Mouse (Mus musculus) heart, embryonic 11.5 days (tissue): ENCODE measurements around the gene Kif20b. TPM values are rescaled to one million over a fixed set of nuclear protein-coding genes. Genes with fewer than 3 reads are reported as not detected.

Experiments
- ATAC-seq: fragments of 200-750 bp; cut with Nextera tagmentation; replicated peaks from 2 replicates; pipeline ENCODE4 v1.8.0; 2017; ENCODE audit warnings: moderate library complexity; ENCODE audit not compliant: insufficient number of reproducible peaks, low FRiP score, low TSS enrichment
- H3K27ac ChIP-seq: fragments of 300-500 bp; sonication (generic); 2 replicates; pipeline ENCODE4 v1.5.1; 2014; ENCODE audit warnings: mild to moderate bottlenecking, low read depth, low read length
- H3K27me3 ChIP-seq: fragments of 300-500 bp; sonication (generic); 2 replicates; pipeline ENCODE4 v1.6.1; 2014; ENCODE audit warnings: mild to moderate bottlenecking, low read length, mixed read lengths; ENCODE audit not compliant: control insufficient read depth, insufficient read depth
- H3K36me3 ChIP-seq: fragments of 300-500 bp; sonication (generic); 2 replicates; pipeline ENCODE4 v1.6.1; 2014; ENCODE audit warnings: mild to moderate bottlenecking, low read length, moderate library complexity, mixed read lengths; ENCODE audit not compliant: control insufficient read depth, insufficient read depth
- H3K4me1 ChIP-seq: fragments of 300-500 bp; sonication (generic); 2 replicates; pipeline ENCODE4 v1.6.1; 2014; ENCODE audit warnings: low read length; ENCODE audit not compliant: control insufficient read depth, insufficient read depth
- H3K4me2 ChIP-seq: fragments of 300-500 bp; sonication (generic); 2 replicates; pipeline ENCODE4 v1.6.1; 2014; ENCODE audit warnings: mild to moderate bottlenecking, moderate library complexity
- H3K4me3 ChIP-seq: fragments of 300-500 bp; sonication (generic); 2 replicates; pipeline ENCODE4 v1.5.1; 2014; ENCODE audit warnings: low read depth, low read length
- H3K9ac ChIP-seq: fragments of 300-500 bp; sonication (generic); 2 replicates; pipeline ENCODE4 v1.6.1; 2014; ENCODE audit warnings: mild to moderate bottlenecking, low read depth, low read length, moderate library complexity
- H3K9me3 ChIP-seq: fragments of 300-500 bp; sonication (generic); replicated peaks from 2 replicates; pipeline ENCODE4 v1.6.1; 2016; ENCODE audit warnings: low read length; ENCODE audit not compliant: control insufficient read depth
- WGBS: fragments of 180-500 bp; shearing (Covaris S2); extraction: QIAGEN DNeasy Blood & Tissue Kit; methylation state at CpG from one replicate; pipeline ENCODE4 v1.1.7; 2014; ENCODE audit not compliant: insufficient replicate concordance; 5-methylcytosine and 5-hydroxymethylcytosine counted together
- microRNA counts: library from miRNA; unstranded; fragments of <30 nt; microRNA quantifications from one replicate; lab custom pipeline; 2015
- microRNA-seq: library from miRNA; unstranded; fragments of <30 nt; microRNA quantifications from one replicate; pipeline ENCODE4, GENCODE M21; 2016; ENCODE audit warnings: borderline number of aligned reads
- polyA plus RNA-seq: library from polyadenylated mRNA; unstranded; fragments of >200 nt; fragmentation: Nextera tagmentation; extraction: Ambion mirVana; gene quantifications from 2 replicates; pipeline ENCODE4 v1.2.1, GENCODE M21; 2014

Kif20b gene
- polyA plus RNA-seq, 1 experiment from 2014 or later: 47.3 TPM

GRCm38 (mm10) chr19:35018209-35018581 lies 96.0 kb downstream of the Kif20b start:
- H3K9ac ChIP-seq: no peak overlapping the region
- ATAC-seq: no peak
- no peak overlapping the region for H3K4me3 ChIP-seq
- H3K27ac ChIP-seq: no peak overlapping the region
- H3K36me3 ChIP-seq: no peaks in the 10 kb centered on the region
- no peaks in the 10 kb centered on the region for H3K9me3 ChIP-seq
- WGBS: 65% methylated on average over 4 of the region's 4 CpGs
- H3K4me1 ChIP-seq: no peaks in the 10 kb centered on the region
- H3K27me3 ChIP-seq: no peaks in the 10 kb centered on the region
- no peak overlapping the region for H3K4me2 ChIP-seq

MicroRNAs within 50 kb of the gene (microRNA counts, 519-probe panel; counts per million panel counts)
- microRNA mmu-miR-1950 (lab: Ali Mortazavi, UCI): 32.2 counts per million

Small RNA genes lying within 50 kb of the gene (microRNA-seq; reads per million reads assigned to microRNA genes)
- 1.6 reads per million, percentile 21 among the genes with 10 or more reads in this experiment for gene Mir1950

Other genes with a start within 250 kb of the Kif20b start
- gene Slc16a12, start 175.1 kb upstream of the Kif20b start, polyA plus RNA-seq: 37.2 and 41.1 TPM in 2 replicates
- gene Pank1, start 42.9 kb upstream of the Kif20b start, polyA plus RNA-seq: 12.5 and 14.2 TPM in 2 replicates